Mouse (Mus musculus) heart, postnatal 10 days (tissue): ENCODE measurements around the gene Phf20. TPM values are rescaled to one million over a fixed set of nuclear protein-coding genes. Genes with fewer than 3 reads are reported as not detected.

Experiments used
- DNase-seq, 2 experiments: peaks; one replicate each; pipeline ENCODE4 v3.0.0; 2021
- intact Hi-C: fragments of 180-260 bp; cut with DNase I; formaldehyde crosslinking; loops from one replicate; pipeline ENCODE4 v1.15.1; 2025
- total RNA-seq, 2 experiments: library from RNA; stranded (reverse); gene quantifications; 2 replicates each; pipeline ENCODE4 v1.2.3; 2021

Gene Phf20
- total RNA-seq, 2 experiments from 2014 or later = 20.6 to 27.5 TPM

- intact Hi-C loops = loop anchor here (5.0 kb wide), 1 partner anchor 56 kb away; no protein-coding TSS in a partner anchor
- DNase-seq = peak; percentile 44 to 53
Observed at GRCm38 (mm10) chr2:156257922-156258761, 61.9 kb downstream of the Phf20 start.

- peak in 1 of 2 experiments; percentile 25 for DNase-seq
- intact Hi-C loops = no loop called here
Observed at GRCm38 (mm10) chr2:156260968-156261367, 64.7 kb downstream of the Phf20 start.

GRCm38 (mm10) chr2:156263204-156263893 lies 67.1 kb downstream of the Phf20 start:
- intact Hi-C loops = no loop called here

GRCm38 (mm10) chr2:156267636-156268035 lies 71.4 kb downstream of the Phf20 start:
- intact Hi-C loops = no loop called here
- DNase-seq = no peak

More at GRCm38 (mm10) chr2:156263204-156263893, 67.1 kb downstream of the Phf20 start:
- no peak for DNase-seq

DNA sequence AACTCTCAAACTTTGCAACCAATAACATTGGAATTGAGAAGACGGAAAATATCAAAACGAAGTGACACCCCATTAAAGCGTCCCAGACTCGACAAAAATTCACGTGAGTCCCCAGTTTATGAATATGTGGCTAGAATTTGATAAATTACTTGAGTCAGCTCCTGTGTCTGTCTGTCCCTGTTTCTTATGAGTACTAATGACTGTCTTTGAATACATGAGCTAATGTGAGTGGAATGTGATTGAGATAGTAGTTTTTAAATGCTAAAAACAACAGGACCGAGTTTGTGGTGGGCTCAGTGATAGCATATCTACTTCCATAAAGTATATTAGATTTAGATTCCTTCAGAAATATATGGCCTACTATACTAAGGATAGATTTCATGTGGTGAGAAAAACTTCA lies 76.3 kb downstream of the Phf20 start:
- intact Hi-C loops = no loop called here
- DNase-seq = no peak

DNA sequence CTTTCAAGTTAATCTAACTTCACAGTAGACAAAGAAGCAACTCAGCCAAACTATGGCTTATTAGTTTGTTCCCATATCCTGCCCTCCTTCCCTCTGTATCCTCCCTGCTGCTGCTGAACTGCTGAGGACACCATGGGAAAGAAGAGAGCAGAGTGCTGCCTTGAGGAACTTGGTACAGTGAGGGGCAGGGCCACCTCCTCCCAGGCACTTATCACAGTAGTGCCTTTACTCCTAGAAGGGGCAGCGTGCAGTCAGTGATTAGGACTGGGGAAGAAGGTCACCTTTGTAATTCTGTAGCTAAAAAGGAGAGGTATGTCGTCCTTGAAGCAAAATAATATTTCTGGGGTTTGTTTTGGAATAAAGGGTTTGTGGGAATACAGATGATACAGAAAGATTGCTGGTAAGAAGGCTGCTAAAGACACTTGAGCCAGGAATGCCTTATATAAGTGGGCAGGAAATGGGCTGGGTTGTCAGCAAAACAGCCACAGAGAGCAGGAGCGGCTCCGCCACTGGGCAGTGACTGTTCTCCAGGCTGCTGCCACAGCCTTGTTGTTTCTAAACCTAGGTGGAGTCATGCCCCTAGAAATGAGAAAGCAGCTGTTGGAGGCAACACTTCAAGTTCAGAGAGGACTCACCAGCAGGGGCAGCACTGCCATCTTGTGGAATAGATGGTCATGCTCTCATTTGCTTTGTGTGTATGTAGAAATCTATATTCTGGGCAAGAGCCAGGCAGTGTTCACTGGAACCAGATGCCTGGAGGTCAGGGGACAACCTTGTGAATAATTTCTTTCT lies 82.2 kb downstream of the Phf20 start:
- DNase-seq = peak; percentile 89
- intact Hi-C loops = loop anchor here (2.0 kb wide), 1 partner anchor 316 kb away; no protein-coding TSS in a partner anchor

DNA sequence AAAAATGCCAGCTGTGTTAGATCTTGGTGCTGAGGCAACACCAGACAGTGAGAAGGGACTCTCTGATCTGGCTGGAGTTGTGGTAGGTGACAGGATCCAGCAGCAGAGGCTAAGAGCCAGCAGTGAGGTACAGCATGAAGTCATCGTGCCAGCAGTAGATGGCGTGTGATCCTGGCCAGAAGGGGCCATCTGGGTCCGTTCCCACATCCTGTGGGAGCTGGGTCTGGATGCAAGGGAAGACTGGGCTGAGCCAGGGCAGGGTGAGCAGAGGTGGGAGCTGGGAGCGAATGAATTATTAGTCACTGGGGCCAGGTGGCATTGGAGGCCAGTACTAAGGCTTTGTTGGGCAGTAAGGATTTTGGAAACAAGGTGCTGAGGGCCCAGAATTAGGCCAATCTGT lies 85.0 kb downstream of the Phf20 start:
- DNase-seq = peak; percentile 30 to 45
- intact Hi-C loops = no loop called here

DNA sequence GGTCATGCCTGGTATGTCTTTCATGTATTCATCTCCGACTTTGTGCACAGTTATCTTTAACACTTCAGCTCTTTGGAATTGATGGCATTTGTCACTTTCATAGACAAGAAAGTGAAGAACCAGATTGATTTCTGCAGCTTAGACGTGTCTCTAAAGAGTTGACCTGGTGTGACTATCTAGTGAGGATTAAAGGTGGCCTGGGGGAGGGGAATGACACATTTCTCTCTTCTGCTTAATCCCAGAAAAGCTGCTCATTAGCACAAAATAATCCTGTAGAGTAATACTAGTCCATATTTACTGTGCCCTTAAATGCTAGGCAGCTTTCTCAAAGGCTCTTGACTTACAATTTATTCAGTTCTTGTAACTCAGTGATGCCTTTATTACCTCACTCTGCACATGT lies 88.9 kb downstream of the Phf20 start:
- intact Hi-C loops = no loop called here
- no peak for DNase-seq

DNA sequence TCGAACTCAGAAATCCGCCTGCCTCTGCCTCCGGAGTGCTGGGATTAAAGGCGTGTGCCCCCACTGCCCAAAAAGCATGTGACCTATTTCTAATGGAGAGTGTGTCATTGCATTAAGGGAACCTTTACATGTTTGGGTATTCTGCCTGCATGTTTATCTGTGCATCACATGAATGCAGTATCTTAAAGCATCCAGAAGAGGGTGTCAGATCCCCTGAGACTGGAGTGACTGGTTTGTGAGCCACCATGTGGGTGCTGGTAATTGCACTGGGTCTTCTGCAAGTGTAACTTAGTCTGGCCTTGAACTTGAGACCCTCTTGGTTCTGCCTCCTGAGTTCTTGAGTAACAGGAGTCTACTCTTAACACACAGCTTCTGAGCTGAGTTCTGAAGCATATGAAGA lies 90.5 kb downstream of the Phf20 start:
- intact Hi-C loops = no loop called here
- DNase-seq = no peak

GRCm38 (mm10) chr2:156288222-156288621 lies 92.0 kb downstream of the Phf20 start:
- DNase-seq = no peak
- intact Hi-C loops = no loop called here

- DNase-seq = no peak
- intact Hi-C loops = no loop called here
Observed at GRCm38 (mm10) chr2:156289552-156290160, 93.4 kb downstream of the Phf20 start.

GRCm38 (mm10) chr2:156291998-156292397 lies 95.7 kb downstream of the Phf20 start:
- no peak for DNase-seq
- intact Hi-C loops = no loop called here

- intact Hi-C loops = no loop called here
- no peak for DNase-seq
Observed at GRCm38 (mm10) chr2:156295601-156296063, 99.4 kb downstream of the Phf20 start.

- intact Hi-C loops = no loop called here
Observed at GRCm38 (mm10) chr2:156296190-156296589, 99.9 kb downstream of the Phf20 start.

GRCm38 (mm10) chr2:156297653-156298052 lies 101.4 kb downstream of the Phf20 start:
- peak; percentile 57 to 66 for DNase-seq
- intact Hi-C loops = no loop called here

More at GRCm38 (mm10) chr2:156296190-156296589, 99.9 kb downstream of the Phf20 start:
- no peak for DNase-seq

- no peak for DNase-seq
- intact Hi-C loops = no loop called here
Observed at GRCm38 (mm10) chr2:156298458-156298857, 102.2 kb downstream of the Phf20 start.

GRCm38 (mm10) chr2:156302063-156302462 lies 105.8 kb downstream of the Phf20 start:
- intact Hi-C loops = no loop called here
- DNase-seq = no peak

- intact Hi-C loops = no loop called here
- DNase-seq = no peak
Observed at GRCm38 (mm10) chr2:156304351-156304750, 108.1 kb downstream of the Phf20 start.

- intact Hi-C loops = no loop called here
- DNase-seq = no peak
Observed at GRCm38 (mm10) chr2:156305818-156306217, 109.6 kb downstream of the Phf20 start.

GRCm38 (mm10) chr2:156307261-156307660 lies 111.0 kb downstream of the Phf20 start:
- DNase-seq = no peak
- intact Hi-C loops = no loop called here
